Mouse (Mus musculus): ENCODE results near the gene Jund. TPM values are rescaled to one million over a fixed set of nuclear protein-coding genes. Genes with fewer than 3 reads are reported as not detected.

The Jund gene
- total RNA-seq, 2 experiments from 2014 or later = 129 to 138 TPM

Other genes with a start within 250 kb of the Jund start
- gene Klhl26, start 222.0 kb upstream of the Jund start, total RNA-seq (2021) = 1 to 10 TPM; 8.4 to 9.7 TPM
- not detected for gene Tmem59l, start 211.6 kb upstream of the Jund start, total RNA-seq (2021)
- under 1 TPM; 0.20 to 0.62 TPM for gene Crlf1, start 205.8 kb upstream of the Jund start, total RNA-seq (2021)
- 100 to 1,000 TPM; 113 to 128 TPM for gene Rex1bd, start 192.2 kb upstream of the Jund start, total RNA-seq (2021)
- gene Uba52, start 188.1 kb upstream of the Jund start, total RNA-seq (2021) = 1,000 to 10,000 TPM; 1,328 to 1,514 TPM
- gene Fkbp8, start 171.2 kb upstream of the Jund start, total RNA-seq (2021) = 100 to 1,000 TPM; 120 to 129 TPM
- gene Kxd1, start 171.0 kb upstream of the Jund start, total RNA-seq (2021) = 100 to 1,000 TPM in 1 of 2 experiments, 10 to 100 TPM in 1; 92.4 to 107 TPM
- 10 to 100 TPM; 10.9 to 12.0 TPM for gene Ell, start 159.5 kb upstream of the Jund start, total RNA-seq (2021)
- 10 to 100 TPM; 15.4 to 28.2 TPM for gene Isyna1, start 104.6 kb upstream of the Jund start, total RNA-seq (2021)
- gene Ssbp4, start 90.1 kb upstream of the Jund start, total RNA-seq (2021) = 10 to 100 TPM; 29.9 to 35.7 TPM
- 1 to 10 TPM; 1.6 to 2.5 TPM for gene Lrrc25, start 82.8 kb upstream of the Jund start, total RNA-seq (2021)
- gene Gdf15, start 66.5 kb upstream of the Jund start, total RNA-seq (2021) = 1 to 10 TPM; 1.4 to 2.0 TPM
- gene Pgpep1, start 38.6 kb upstream of the Jund start, total RNA-seq (2021) = 10 to 100 TPM; 40.5 to 41.1 TPM
- gene Lsm4, start 25.7 kb upstream of the Jund start, total RNA-seq (2021) = 10 to 100 TPM; 66.7 to 73.1 TPM
- gene Iqcn, start 4.5 kb downstream of the Jund start, total RNA-seq (2021) = under 1 TPM in 1 of 2 experiments, not detected in 1; 0.05 TPM
- gene Gm3336, start 19.6 kb downstream of the Jund start, total RNA-seq (2021) = not detected
- gene Pde4c, start 24.8 kb downstream of the Jund start, total RNA-seq (2021) = 1 to 10 TPM; 1.4 to 2.0 TPM
- 10 to 100 TPM; 40.3 to 49.2 TPM for gene Rab3a, start 55.7 kb downstream of the Jund start, total RNA-seq (2021)
- 10 to 100 TPM; 26.9 to 27.5 TPM for gene Mpv17l2, start 62.0 kb downstream of the Jund start, total RNA-seq (2021)
- gene Pik3r2, start 77.8 kb downstream of the Jund start, total RNA-seq (2021) = 10 to 100 TPM; 19.7 to 21.4 TPM
- gene Mast3, start 106.1 kb downstream of the Jund start, total RNA-seq (2021) = 1 to 10 TPM; 6.8 to 9.8 TPM
- under 1 TPM; 0.15 to 0.31 TPM for gene Il12rb1, start 109.5 kb downstream of the Jund start, total RNA-seq (2021)
- 10 to 100 TPM; 14.8 to 29.0 TPM for gene Arrdc2, start 140.8 kb downstream of the Jund start, total RNA-seq (2021)
- 10 to 100 TPM; 13.7 to 14.4 TPM for gene Kcnn1, start 164.3 kb downstream of the Jund start, total RNA-seq (2021)
- gene Ccdc124, start 175.0 kb downstream of the Jund start, total RNA-seq (2021) = 10 to 100 TPM; 42.4 to 46.2 TPM
- not detected for gene Slc5a5, start 193.8 kb downstream of the Jund start, total RNA-seq (2021)
- gene Rpl18a, start 198.5 kb downstream of the Jund start, total RNA-seq (2021) = 1,000 to 10,000 TPM; 1,029 to 1,075 TPM
- 10 to 100 TPM; 18.9 to 19.8 TPM for gene Map1s, start 207.0 kb downstream of the Jund start, total RNA-seq (2021)